Mouse (Mus musculus): ENCODE measurements at regions not wholly inside any gene's neighbourhood (a gene's known extent, or its start where the extent isn't known, plus 50 kb on each side); places are given as distances from the start of the nearest gene placed in this dataset.

DNA sequence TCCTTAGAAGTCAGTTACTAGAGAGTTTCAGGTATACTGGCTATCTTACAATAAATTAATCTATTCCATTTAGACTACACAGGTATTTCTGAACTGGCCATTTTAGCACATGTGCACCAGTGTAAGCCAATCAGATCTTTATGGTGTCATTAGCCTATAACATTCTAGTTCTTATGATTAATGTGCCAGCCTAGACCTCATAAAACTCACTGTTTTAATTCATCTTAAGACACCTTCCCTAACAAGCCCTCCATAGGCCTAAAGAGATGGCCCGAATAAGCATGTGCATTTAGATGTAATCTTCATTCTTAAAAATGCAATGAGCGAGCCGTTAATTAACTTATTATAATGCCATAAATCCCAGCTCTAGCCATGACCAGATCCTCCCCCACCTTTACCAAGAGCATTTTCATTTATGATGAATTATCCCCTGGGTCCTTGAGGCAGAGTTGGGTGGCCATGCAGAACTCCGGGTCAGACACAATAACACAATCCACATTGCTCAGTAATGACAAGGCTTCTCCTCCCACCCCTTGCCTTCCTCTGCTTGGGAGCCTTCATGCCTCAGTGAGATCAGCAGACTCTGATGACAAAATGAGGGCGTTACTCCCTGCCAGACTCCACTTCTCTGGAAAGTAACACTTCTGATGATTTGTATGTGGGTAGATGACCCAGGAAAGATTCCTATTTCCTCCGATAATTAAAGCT lies 311.6 kb upstream of the Pkn2 start:
- TF ChIP-seq CTCF (IDR thresholded peaks at IDR 0.05; ENCODE audit: insufficient read depth, low read length) (no peak), POLR2A (IDR thresholded peaks at IDR 0.05; ENCODE audit: borderline replicate concordance, extremely low read depth, low read depth, low read length) (no peak)
